Mouse (Mus musculus) midbrain, embryonic 15.5 days (tissue): ENCODE measurements around the gene Eif2b4. TPM values are rescaled to one million over a fixed set of nuclear protein-coding genes. Genes with fewer than 3 reads are reported as not detected.
"Not testable (repeated sequence)": the region's sequence is repeated elsewhere in the genome, so short reads cannot be mapped to it uniquely, and the experiment has no call there.

Source experiments
- ATAC-seq: fragments of 200-750 bp; cut with Nextera tagmentation; replicated peaks from 2 replicates; pipeline ENCODE4 v1.8.0; 2017; ENCODE audit warnings: moderate TSS enrichment
- H3K27ac ChIP-seq: fragments of 300-500 bp; sonication (generic); 2 replicates; pipeline ENCODE4 v1.5.1; 2015; ENCODE audit warnings: mild to moderate bottlenecking, inconsistent platforms
- H3K27me3 ChIP-seq: fragments of 300-500 bp; sonication (generic); replicated peaks from 2 replicates; pipeline ENCODE4 v1.6.1; 2015; ENCODE audit warnings: inconsistent platforms
- H3K36me3 ChIP-seq: fragments of 300-500 bp; sonication (generic); replicated peaks from 2 replicates; pipeline ENCODE4 v1.6.1; 2015; ENCODE audit warnings: inconsistent platforms
- H3K4me1 ChIP-seq: fragments of 300-500 bp; sonication (generic); 2 replicates; pipeline ENCODE4 v1.6.1; 2015; ENCODE audit warnings: inconsistent platforms
- H3K4me2 ChIP-seq: fragments of 300-500 bp; sonication (generic); 2 replicates; pipeline ENCODE4 v1.6.1; 2015; ENCODE audit warnings: inconsistent platforms, mild to moderate bottlenecking, moderate library complexity
- H3K4me3 ChIP-seq: fragments of 300-500 bp; sonication (generic); 2 replicates; pipeline ENCODE4 v1.5.1; 2015; ENCODE audit warnings: mild to moderate bottlenecking, inconsistent platforms
- H3K9ac ChIP-seq: fragments of 300-500 bp; sonication (generic); 2 replicates; pipeline ENCODE4 v1.6.1; 2015; ENCODE audit warnings: mild to moderate bottlenecking, inconsistent platforms
- H3K9me3 ChIP-seq: fragments of 300-500 bp; sonication (generic); 2 replicates; pipeline ENCODE4 v1.6.1; 2016; ENCODE audit warnings: inconsistent platforms
- whole genome bisulfite sequencing: fragments of 180-500 bp; shearing (Covaris S2); methylation state at CpG from one replicate; pipeline ENCODE4 v1.1.7; 2015; ENCODE audit warnings: mixed read lengths; 5-methylcytosine and 5-hydroxymethylcytosine counted together
- polyA plus RNA-seq: library from polyadenylated mRNA; unstranded; fragments of >200 nt; fragmentation: Nextera tagmentation; extraction: Ambion mirVana; gene quantifications from 2 replicates; pipeline ENCODE4 v1.2.1, GENCODE M21; 2015

Eif2b4 gene
- polyA plus RNA-seq, 1 experiment from 2014 or later: 85.0 TPM

DNA sequence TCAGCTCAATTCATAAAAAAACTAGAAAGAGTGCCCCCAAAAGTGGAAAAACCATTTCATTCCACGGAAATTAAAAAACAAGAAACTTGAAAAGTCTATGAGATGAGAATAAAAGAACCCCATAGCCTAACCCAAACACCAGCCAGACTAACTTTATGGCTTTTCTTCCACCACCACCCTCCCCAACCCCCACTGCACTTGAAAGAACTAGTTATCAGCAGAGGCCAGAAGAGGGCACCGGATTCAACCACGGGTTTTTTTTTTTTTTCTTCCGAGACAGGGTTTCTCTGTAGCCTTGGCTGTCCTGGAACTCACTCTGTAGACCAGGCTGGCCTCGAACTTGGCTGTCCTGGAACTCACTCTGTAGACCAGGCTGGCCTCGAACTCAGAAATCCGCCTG is 25.1 kb upstream of the Eif2b4 start:
- H3K27ac ChIP-seq: no peak overlapping the region
- no peaks in the 10 kb centered on the region for H3K27me3 ChIP-seq
- H3K4me1 ChIP-seq: peaks cover 25% of the 10 kb centered on the region
- no peak overlapping the region for H3K4me3 ChIP-seq
- WGBS: 76% methylated on average over 7 of the region's 7 CpGs
- ATAC-seq: no peak
- H3K9me3 ChIP-seq: no peaks in the 10 kb centered on the region
- H3K36me3 ChIP-seq: no peaks in the 10 kb centered on the region
- peak overlapping the region; percentile 64; the same call in 1 of the 2 replicates for H3K4me2 ChIP-seq
- no peak overlapping the region for H3K9ac ChIP-seq

DNA sequence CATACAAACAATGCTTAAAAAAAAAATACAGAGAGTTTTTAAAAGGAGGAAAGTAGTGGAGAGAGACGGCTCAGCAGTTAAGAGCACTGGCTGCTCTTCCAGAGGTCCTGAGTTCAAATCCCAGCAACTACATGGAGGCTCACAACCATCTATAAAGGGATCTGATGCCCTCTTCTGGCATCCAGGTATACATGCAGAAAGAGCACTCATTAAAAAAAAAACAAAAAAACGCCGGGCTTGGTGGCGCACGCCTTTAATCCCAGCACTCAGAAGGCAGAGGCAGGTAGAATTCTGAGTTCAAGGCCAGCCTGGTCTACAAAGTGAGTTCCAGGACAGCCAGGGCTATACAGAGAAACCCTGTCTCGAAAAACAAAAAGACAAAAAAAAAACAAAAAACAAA is 23.3 kb upstream of the Eif2b4 start:
- not testable (repeated sequence) for H3K27me3 ChIP-seq, H3K27ac ChIP-seq, H3K36me3 ChIP-seq, H3K4me2 ChIP-seq, H3K4me3 ChIP-seq, H3K9ac ChIP-seq, H3K9me3 ChIP-seq, ATAC-seq
- WGBS: 88% methylated on average over 6 of the region's 6 CpGs
- peaks cover 18% of the 10 kb centered on the region for H3K4me1 ChIP-seq

DNA sequence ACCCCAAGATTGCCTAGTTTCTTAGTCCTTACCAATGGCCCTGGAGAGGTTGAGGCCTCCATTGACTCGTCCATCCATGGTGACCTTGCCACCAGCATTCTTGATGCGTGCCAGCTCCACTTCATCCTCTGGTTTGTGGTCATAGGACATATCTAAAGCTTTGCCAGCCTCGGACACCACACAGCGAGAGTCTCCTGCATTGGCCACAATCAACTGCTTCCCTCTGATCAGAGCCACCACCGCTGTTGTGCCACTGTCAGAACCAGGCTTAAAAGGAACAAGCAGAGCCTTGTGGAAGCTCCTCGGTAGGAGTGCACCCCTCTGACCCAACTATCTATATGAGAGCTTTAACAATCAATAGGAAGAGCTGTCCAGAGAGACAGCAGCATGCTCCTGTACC is 11.2 kb upstream of the Eif2b4 start:
- Histone ChIP-seq H3K4me1 (peaks cover 27% of the 10 kb centered on the region), H3K27me3 (no peaks in the 10 kb centered on the region), H3K9me3 (peaks cover 4% of the 10 kb centered on the region), H3K27ac (no peak overlapping the region), H3K4me3 (no peak overlapping the region), H3K9ac (no peak overlapping the region), H3K4me2 (no peak overlapping the region), H3K36me3 (peaks cover 50% of the 10 kb centered on the region)
- ATAC-seq: no peak
- 95% methylated on average over 6 of the region's 6 CpGs for WGBS

DNA sequence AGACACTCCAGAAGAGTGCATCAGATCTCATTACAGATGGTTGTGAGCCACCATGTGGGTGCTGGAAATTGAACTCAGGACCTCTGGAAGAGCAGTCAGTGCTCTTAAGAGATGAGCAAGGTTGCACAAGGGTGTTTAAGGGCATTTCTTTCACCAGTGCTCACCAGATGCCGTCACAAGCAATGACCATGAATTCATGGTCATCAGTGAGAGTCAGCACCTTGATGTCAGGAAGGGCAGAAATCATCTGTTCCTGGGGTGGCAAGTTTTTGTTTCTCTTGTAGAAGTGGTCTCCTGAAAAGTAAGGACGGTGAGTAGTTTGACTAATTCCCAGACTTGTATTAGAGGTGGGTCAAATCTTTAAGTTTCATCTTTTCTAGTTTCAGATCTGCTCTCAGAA is 10.6 kb upstream of the Eif2b4 start:
- Histone ChIP-seq H3K27ac (no peak overlapping the region), H3K4me1 (peaks cover 27% of the 10 kb centered on the region), H3K4me2 (no peak overlapping the region), H3K9ac (no peak overlapping the region), H3K27me3 (no peaks in the 10 kb centered on the region), H3K36me3 (peaks cover 56% of the 10 kb centered on the region), H3K4me3 (no peak overlapping the region), H3K9me3 (peaks cover 4% of the 10 kb centered on the region)
- 92% methylated on average over 2 of the region's 2 CpGs for WGBS
- ATAC-seq: no peak

DNA sequence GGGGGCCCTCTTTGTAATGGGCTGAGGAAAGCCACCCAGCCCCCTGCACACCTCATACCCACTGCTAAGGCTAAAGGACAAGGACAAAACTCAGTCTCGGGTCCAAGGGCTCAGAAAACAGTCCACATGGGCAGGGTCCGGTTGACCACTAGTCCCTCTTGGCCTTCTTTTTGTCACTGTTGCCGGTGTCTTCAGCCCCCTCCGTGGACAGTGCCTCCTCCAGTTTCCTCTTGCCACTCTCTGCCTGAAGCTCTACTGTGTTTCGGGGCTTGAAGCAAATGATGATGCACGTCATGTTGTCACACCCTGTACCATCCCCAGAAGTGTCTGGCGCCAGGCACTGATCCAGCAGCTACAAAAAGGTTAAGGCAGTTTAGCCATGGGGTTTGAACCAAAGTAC is 9.7 kb upstream of the Eif2b4 start:
- H3K9me3 ChIP-seq: peaks cover 4% of the 10 kb centered on the region
- H3K27ac ChIP-seq: peak overlapping the region; percentile 81
- peaks cover 65% of the 10 kb centered on the region for H3K36me3 ChIP-seq
- 83% methylated on average over 7 of the region's 7 CpGs for WGBS
- ATAC-seq: no peak
- H3K4me3 ChIP-seq: peak overlapping the region; percentile 92
- H3K4me1 ChIP-seq: peaks cover 27% of the 10 kb centered on the region
- no peak overlapping the region for H3K9ac ChIP-seq
- peak overlapping the region; percentile 64 for H3K4me2 ChIP-seq
- H3K27me3 ChIP-seq: no peaks in the 10 kb centered on the region

DNA sequence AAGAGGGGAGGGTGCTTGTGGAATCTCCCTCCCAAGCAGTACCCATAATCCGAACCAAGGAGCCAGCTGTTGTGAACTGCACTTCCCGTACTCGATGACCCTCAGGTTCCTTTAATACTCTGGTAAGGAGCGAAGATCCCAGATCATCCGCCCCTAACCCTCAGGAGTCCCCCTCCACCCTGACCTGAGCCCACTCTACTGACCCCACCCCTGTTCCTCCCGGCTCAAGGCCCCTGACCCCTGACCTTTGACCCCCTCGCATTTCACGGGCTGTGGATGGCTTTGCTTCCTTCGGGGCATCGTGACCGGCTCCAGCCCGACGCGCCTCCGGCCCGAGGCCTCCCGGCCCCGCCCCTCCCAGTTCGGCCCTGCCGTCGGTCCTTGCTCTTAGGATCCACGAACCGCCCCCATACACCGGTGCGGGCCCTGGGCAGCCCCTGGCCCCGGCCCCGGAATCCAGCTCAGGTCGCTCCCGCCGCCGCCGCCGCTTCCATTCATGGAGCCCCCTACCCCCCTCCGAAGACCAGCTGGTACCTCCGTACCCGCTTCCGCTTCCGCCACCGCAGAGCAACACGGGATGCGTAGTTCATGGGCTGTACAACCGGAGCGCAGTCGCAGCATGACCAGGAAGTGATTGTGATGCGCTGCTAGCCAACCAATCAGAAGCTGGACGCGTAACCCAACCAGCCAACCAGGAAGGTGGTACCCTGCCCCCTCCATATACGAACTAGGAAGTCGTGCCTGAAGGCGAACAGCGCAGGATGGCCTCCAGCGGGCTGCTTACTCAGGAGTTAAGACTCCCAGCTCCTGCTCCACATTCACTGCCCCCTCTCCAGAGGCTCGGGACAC is 8.7 kb upstream of the Eif2b4 start, which contains the start of gene Zfp513:
Gene Zfp513, minus strand, starts transcription at position 562 of the 849 bp plus-strand sequence.
- under 1% methylated on average over 53 of the region's 53 CpGs for WGBS
- H3K4me1 ChIP-seq: peaks cover 27% of the 10 kb centered on the region
- no peaks in the 10 kb centered on the region for H3K27me3 ChIP-seq
- peak within 1 kb of the TSS; percentile 85 for H3K27ac ChIP-seq
- H3K4me3 ChIP-seq: peak within 1 kb of the TSS; percentile 92
- H3K9me3 ChIP-seq: peaks cover 4% of the 10 kb centered on the region
- peak within 1 kb of the TSS; percentile 64 for H3K4me2 ChIP-seq
- peaks cover 70% of the 10 kb centered on the region for H3K36me3 ChIP-seq
- H3K9ac ChIP-seq: peak within 1 kb of the TSS; percentile 92
- peak; percentile 97 for ATAC-seq

DNA sequence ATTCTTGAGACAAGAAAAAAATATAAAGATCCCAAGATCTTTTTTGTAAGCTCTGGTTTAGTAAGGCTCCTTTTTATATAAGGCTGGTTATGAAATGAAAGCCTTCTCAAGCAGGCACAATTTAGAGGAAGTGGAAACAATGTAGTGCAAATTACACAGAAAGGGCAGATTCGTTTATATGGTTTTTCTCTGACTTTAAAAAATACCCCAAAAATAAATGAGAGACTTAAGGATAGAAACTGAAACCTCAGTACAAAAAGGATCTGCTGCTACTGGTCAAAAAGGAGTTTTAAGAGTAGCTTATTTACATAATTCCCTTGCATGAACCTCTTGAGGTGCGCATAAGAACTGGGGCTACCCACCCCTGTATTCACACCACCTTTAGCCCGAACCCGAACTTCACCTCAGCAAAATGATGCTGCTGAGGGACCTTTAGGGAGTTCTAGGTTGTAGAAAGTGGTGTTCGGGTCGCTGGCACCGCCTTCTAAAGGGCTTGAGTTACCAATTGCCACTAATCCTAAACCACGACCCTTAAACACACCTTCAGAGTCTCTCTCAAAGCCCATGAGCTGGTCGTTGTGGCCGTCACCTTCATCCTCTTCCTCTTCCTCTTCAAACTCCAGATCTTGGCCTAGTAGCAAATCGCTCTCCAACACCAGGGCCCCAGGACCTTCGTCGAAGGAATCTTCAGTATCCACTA is 8.0 kb upstream of the Eif2b4 start:
- Histone ChIP-seq H3K4me3 (peak overlapping the region; percentile 92), H3K27ac (peak overlapping the region; percentile 85), H3K27me3 (no peaks in the 10 kb centered on the region), H3K4me2 (peak overlapping the region; percentile 64), H3K9me3 (peaks cover 4% of the 10 kb centered on the region), H3K9ac (peak overlapping the region; percentile 92), H3K36me3 (peaks cover 71% of the 10 kb centered on the region), H3K4me1 (peaks cover 27% of the 10 kb centered on the region)
- ATAC-seq: no peak
- WGBS: 19% methylated on average over 13 of the region's 13 CpGs

DNA sequence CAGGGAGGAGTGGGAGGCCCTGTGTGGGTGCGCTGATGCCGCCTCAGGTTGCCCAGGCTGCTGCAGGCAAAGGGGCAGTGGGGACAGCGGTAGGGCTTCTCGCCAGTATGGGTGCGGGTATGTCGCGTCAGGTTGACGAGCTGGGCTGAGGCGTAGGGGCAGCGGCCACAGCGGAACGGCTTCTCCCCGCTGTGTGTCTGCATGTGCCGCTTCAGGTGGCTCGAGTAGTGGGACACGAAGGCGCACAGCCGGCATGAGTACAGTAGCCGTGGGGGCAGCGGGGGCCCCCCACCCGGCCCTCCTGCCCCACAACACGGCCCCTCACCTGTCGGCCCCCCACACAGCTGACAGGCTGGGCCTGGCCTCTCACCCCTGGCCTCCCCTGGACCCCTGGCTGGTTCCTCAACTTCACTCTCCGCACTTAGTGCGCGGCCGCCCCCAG is 7.1 kb upstream of the Eif2b4 start:
- Histone ChIP-seq H3K9ac (no peak overlapping the region), H3K9me3 (peaks cover 4% of the 10 kb centered on the region), H3K4me2 (peak overlapping the region; percentile 64), H3K27ac (no peak overlapping the region), H3K4me3 (0 out of 2 replicates have a peak overlapping the region, but pooled peaks have one; percentile 4), H3K4me1 (peaks cover 27% of the 10 kb centered on the region), H3K27me3 (no peaks in the 10 kb centered on the region), H3K36me3 (peaks cover 74% of the 10 kb centered on the region)
- WGBS: 92% methylated on average over 27 of the region's 27 CpGs
- no peak for ATAC-seq

DNA sequence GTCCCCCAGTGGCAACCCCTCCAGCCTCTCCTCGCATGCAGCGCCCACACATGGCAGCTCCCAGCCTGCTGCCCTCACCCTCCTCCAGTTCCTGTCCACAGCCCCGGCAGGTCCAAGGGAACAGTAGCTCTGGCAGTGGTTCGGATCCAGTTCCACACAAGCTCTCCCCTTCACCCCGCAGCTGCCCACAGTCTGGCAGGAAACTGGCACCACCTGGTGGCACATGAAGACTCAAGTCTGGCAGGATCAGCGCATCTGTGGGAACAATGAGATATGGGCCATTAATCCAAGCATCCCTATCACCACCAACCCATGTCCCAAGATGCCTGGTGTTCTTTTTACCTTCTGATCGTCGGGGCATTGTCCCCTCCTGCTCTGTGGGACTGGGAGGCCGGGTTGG is 6.7 kb upstream of the Eif2b4 start:
- Histone ChIP-seq H3K9ac (no peak overlapping the region), H3K36me3 (peaks cover 73% of the 10 kb centered on the region), H3K27me3 (no peaks in the 10 kb centered on the region), H3K4me3 (0 out of 2 replicates have a peak overlapping the region, but pooled peaks have one; percentile 4), H3K9me3 (peaks cover 4% of the 10 kb centered on the region), H3K4me2 (no peak overlapping the region), H3K4me1 (peaks cover 27% of the 10 kb centered on the region), H3K27ac (no peak overlapping the region)
- ATAC-seq: no peak
- 85% methylated on average over 9 of the region's 9 CpGs for WGBS

DNA sequence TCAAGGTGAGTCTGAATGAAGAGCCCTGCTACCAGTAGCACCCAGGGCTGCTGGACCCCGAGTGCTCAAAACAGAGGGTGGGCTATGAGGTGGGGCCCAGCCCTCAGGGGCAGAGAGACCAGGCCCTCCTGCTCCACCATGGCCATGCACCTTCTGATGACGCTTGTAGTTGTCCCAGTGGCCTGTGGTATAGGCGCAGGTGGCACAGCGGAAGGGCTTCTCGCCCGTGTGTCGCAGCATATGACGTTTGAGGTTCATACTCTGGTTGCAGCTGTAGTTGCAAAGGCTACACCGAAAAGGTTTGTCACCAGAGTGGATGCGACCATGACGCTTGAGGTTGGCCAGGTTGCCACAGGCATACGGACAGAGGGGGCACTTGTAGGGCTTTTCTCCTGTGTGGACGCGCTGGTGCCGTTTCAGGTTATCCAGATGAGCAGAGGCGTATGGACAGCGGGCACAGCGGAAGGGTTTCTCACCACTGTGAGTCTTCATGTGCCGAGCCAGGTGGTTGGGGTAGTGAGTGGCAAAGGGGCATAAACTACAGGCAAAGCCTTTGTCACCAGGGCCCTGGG is 6.2 kb upstream of the Eif2b4 start:
- WGBS: 94% methylated on average over 19 of the region's 19 CpGs
- Histone ChIP-seq H3K9me3 (peaks cover 4% of the 10 kb centered on the region), H3K9ac (no peak overlapping the region), H3K27me3 (no peaks in the 10 kb centered on the region), H3K4me3 (no peak overlapping the region), H3K27ac (no peak overlapping the region), H3K36me3 (peaks cover 72% of the 10 kb centered on the region), H3K4me2 (no peak overlapping the region), H3K4me1 (peaks cover 30% of the 10 kb centered on the region)
- ATAC-seq: no peak

DNA sequence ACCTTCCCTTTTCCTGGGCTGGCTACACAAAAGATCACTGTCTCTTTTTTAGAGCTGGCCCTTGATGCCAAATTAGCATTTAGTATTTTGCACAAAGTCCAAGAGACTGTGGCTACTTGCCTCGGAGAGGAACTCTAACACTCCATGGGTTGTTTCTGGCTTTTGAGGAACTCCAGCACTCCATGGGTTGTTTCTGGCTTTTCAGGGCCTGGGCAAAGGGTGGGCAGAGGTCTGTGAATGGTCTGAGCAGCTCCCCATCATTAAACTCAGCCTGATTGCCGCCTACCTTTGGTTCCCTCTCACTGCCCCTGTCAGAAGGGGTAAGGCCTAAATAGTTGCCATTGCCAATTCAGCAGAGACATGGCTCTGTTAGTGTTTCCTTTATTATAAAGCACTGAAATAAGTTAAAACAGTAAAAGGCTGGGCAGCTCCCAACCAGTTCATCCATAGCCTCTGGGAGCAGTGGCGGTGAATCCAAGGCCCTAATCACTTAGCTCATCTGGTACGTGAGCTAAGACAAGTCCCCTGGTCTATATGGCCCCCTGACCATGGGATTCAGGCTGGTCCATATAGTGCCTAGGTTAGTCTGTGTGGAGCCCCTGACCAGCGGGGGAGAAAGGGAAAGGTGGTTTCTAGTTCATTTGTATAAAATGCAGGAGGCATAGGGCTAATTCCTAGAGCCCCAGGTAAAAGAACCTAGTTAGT is 5.5 kb upstream of the Eif2b4 start:
- Histone ChIP-seq H3K4me2 (no peak overlapping the region), H3K27me3 (no peaks in the 10 kb centered on the region), H3K27ac (no peak overlapping the region), H3K36me3 (peaks cover 66% of the 10 kb centered on the region), H3K9me3 (peaks cover 4% of the 10 kb centered on the region), H3K9ac (no peak overlapping the region), H3K4me3 (no peak overlapping the region), H3K4me1 (peaks cover 37% of the 10 kb centered on the region)
- no peak for ATAC-seq
- WGBS: 82% methylated on average over 5 of the region's 5 CpGs

DNA sequence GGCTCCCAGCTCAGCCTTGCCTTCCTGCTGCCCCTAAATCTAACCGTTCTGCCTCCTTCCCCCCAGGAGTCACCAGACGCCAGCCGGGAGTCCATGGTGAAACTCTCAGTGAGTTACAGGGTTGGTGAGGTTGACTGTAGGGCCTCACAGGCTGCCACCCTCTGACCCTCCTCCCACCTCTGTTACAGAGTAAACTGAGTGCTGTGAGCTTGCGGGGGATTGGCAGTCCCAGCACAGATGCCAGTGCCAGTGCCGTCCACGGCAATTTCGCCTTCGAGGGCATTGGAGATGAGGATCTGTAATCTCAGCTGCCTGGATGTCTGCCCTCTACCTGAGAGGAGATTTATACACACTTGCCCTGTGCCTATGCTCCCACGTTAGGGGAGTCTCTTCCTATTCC is 4.9 kb upstream of the Eif2b4 start:
- Histone ChIP-seq H3K36me3 (peaks cover 60% of the 10 kb centered on the region), H3K4me3 (no peak overlapping the region), H3K27ac (no peak overlapping the region), H3K9ac (no peak overlapping the region), H3K4me1 (peaks cover 38% of the 10 kb centered on the region), H3K4me2 (no peak overlapping the region), H3K27me3 (no peaks in the 10 kb centered on the region), H3K9me3 (peaks cover 4% of the 10 kb centered on the region)
- WGBS: 89% methylated on average over 9 of the region's 9 CpGs
- ATAC-seq: no peak
